Comparison of ENCODE assay signal across 8 mouse cellular contexts in genomic region chr14:60633961-60634864, GRCm38 (mm10). TPM values are rescaled to one million over a fixed set of nuclear protein-coding genes. Genes with fewer than 3 reads are reported as not detected.
DNase-seq lines count a peak whose midpoint lies in the region; ATAC-seq and TF ChIP-seq lines count a peak whose summit lies in the region.

Gene Spata13, plus strand, starts transcription at chr14:60634001.

- ATAC-seq in erythroid progenitor cell, adult 5-6 weeks (replicated peaks; ENCODE audit: low FRiP score, poor library complexity, severe bottlenecking): peak; percentile 92
- peak; percentile 89 for ATAC-seq in heart, embryonic 13.5 days (ENCODE audit: extremely low read depth, insufficient number of reproducible peaks, low FRiP score, low TSS enrichment)
- peak; percentile 91 for ATAC-seq in kidney, postnatal 0 days (replicated peaks; ENCODE audit: low FRiP score, low read depth)
- peak; percentile 93 for ATAC-seq in liver, embryonic 12.5 days
- ATAC-seq in stomach, embryonic 15.5 days (ENCODE audit: insufficient read depth, low FRiP score, low read depth): peak; percentile 90

- H3K9ac ChIP-seq in heart, embryonic 13.5 days: peak within 1 kb of the TSS; percentile 73
- peak within 1 kb of the TSS; percentile 73 for H3K9ac ChIP-seq in kidney, postnatal 0 days (ENCODE audit: low read depth, low read length)
- peak within 1 kb of the TSS; percentile 86 for H3K9ac ChIP-seq in liver, embryonic 12.5 days
- peak within 1 kb of the TSS; percentile 45 for H3K9ac ChIP-seq in stomach, embryonic 15.5 days

- H3K27me3 ChIP-seq in heart, embryonic 13.5 days (replicated peaks): peaks cover 53% of the 10 kb centered on the region
- no peaks in the 10 kb centered on the region for H3K27me3 ChIP-seq in kidney, postnatal 0 days (ENCODE audit: insufficient read depth, low read length)
- peaks cover 41% of the 10 kb centered on the region for H3K27me3 ChIP-seq in liver, embryonic 12.5 days (replicated peaks)
- no peaks in the 10 kb centered on the region; the same call in 1 of the 2 replicates for H3K27me3 ChIP-seq in stomach, embryonic 15.5 days (replicated peaks)

- no peaks in the 10 kb centered on the region for H3K9me3 ChIP-seq in heart, embryonic 13.5 days
- no peaks in the 10 kb centered on the region for H3K9me3 ChIP-seq in kidney, postnatal 0 days (replicated peaks; ENCODE audit: low read length)
- H3K9me3 ChIP-seq in liver, embryonic 12.5 days (replicated peaks): no peaks in the 10 kb centered on the region
- no peaks in the 10 kb centered on the region for H3K9me3 ChIP-seq in stomach, embryonic 15.5 days

- H3K27ac ChIP-seq in brown adipose tissue, adult 24 weeks (replicated peaks; ENCODE audit: low read depth, low read length): peak within 1 kb of the TSS; percentile 31; the same call in 1 of the 2 replicates
- H3K27ac ChIP-seq in heart, embryonic 13.5 days (replicated peaks): peak within 1 kb of the TSS; percentile 3; the same call in 1 of the 2 replicates
- peak within 1 kb of the TSS; percentile 91 for H3K27ac ChIP-seq in kidney, postnatal 0 days
- peak within 1 kb of the TSS; percentile 90 for H3K27ac ChIP-seq in liver, embryonic 12.5 days
- H3K27ac ChIP-seq in stomach, embryonic 15.5 days: peak within 1 kb of the TSS; percentile 80

- TF ChIP-seq CTCF in kidney, postnatal 0 days (IDR thresholded peaks at IDR 0.05; ENCODE audit: low read depth): peak; percentile 22; the same call in 1 of the 2 replicates

- H3K4me3 ChIP-seq in brown adipose tissue, adult 24 weeks (ENCODE audit: insufficient read depth, low read depth, low read length): peak within 1 kb of the TSS; percentile 73
- H3K4me3 ChIP-seq in heart, embryonic 13.5 days: peak within 1 kb of the TSS; percentile 55
- peak within 1 kb of the TSS; percentile 76 for H3K4me3 ChIP-seq in kidney, postnatal 0 days (replicated peaks; ENCODE audit: low read depth, low read length)
- H3K4me3 ChIP-seq in liver, embryonic 12.5 days: peak within 1 kb of the TSS; percentile 81
- H3K4me3 ChIP-seq in stomach, embryonic 15.5 days (replicated peaks): peak within 1 kb of the TSS; percentile 72

- H3K36me3 ChIP-seq in heart, embryonic 13.5 days: no peaks in the 10 kb centered on the region
- H3K36me3 ChIP-seq in kidney, postnatal 0 days (ENCODE audit: insufficient read depth, low read length): no peaks in the 10 kb centered on the region
- peaks cover 13% of the 10 kb centered on the region for H3K36me3 ChIP-seq in liver, embryonic 12.5 days
- H3K36me3 ChIP-seq in stomach, embryonic 15.5 days: no peaks in the 10 kb centered on the region

- WGBS in heart, embryonic 13.5 days: under 1% methylated on average over 50 of the region's 50 CpGs
- under 1% methylated on average over 49 of the region's 50 CpGs for WGBS in kidney, postnatal 0 days
- WGBS in liver, embryonic 12.5 days (ENCODE audit: insufficient replicate concordance): under 1% methylated on average over 47 of the region's 50 CpGs
- WGBS in stomach, embryonic 15.5 days: 1% methylated on average over 50 of the region's 50 CpGs

- DNase-seq in CD4-positive helper T cell, adult 2 months (ENCODE audit: low read depth, low spot score): peak; percentile 84
- peak; percentile 95 for DNase-seq in kidney, postnatal 0 days (ENCODE audit: low spot score)
- peak; percentile 98 for DNase-seq in neural tube, embryonic 10.5 days (ENCODE audit: extremely low spot score, low spot score)

- peaks cover 6% of the 10 kb centered on the region; the same call in 1 of the 2 replicates for H3K4me1 ChIP-seq in brown adipose tissue, adult 24 weeks (ENCODE audit: control insufficient read depth, insufficient read depth, insufficient read length, low read length)
- H3K4me1 ChIP-seq in heart, embryonic 13.5 days: peaks cover 22% of the 10 kb centered on the region
- H3K4me1 ChIP-seq in kidney, postnatal 0 days (replicated peaks; ENCODE audit: insufficient read depth, low read length): peaks cover 24% of the 10 kb centered on the region
- H3K4me1 ChIP-seq in liver, embryonic 12.5 days: peaks cover 50% of the 10 kb centered on the region
- H3K4me1 ChIP-seq in stomach, embryonic 15.5 days: peaks cover 10% of the 10 kb centered on the region; the same call in 1 of the 2 replicates

- H3K4me2 ChIP-seq in heart, embryonic 13.5 days: peak within 1 kb of the TSS; percentile 76
- H3K4me2 ChIP-seq in kidney, postnatal 0 days (ENCODE audit: low read length): peak within 1 kb of the TSS; percentile 87
- H3K4me2 ChIP-seq in liver, embryonic 12.5 days: peak within 1 kb of the TSS; percentile 94
- peak within 1 kb of the TSS; percentile 98 for H3K4me2 ChIP-seq in stomach, embryonic 15.5 days

RNA-seq across cellular contexts. Expression of gene Spata13, which starts in this region (rescaled TPM):
- polyA plus RNA-seq in brown adipose tissue, adult 24 weeks (2012; ENCODE audit: insufficient read depth, insufficient read length, missing spikeins): 3.6 and 8.3 TPM in 2 replicates
- total RNA-seq in erythroid progenitor cell, adult 5-6 weeks (2015; ENCODE audit: low replicate concordance): 20.5 and 30.6 TPM in 2 replicates
- 43.1 and 49.2 TPM in 2 replicates for total RNA-seq in erythroid progenitor cell, adult 5-6 weeks (2017; ENCODE audit: low replicate concordance)
- 13.4 and 14.9 TPM in 2 replicates for polyA plus RNA-seq in heart, embryonic 13.5 days (2015; fragmentation: Nextera tagmentation; extraction: Ambion mirVana)
- polyA plus RNA-seq in kidney, postnatal 0 days (2015; fragmentation: Nextera tagmentation; extraction: Ambion mirVana): 47.4 and 49.9 TPM in 2 replicates
- 20.6 and 23.3 TPM in 2 replicates for polyA plus RNA-seq in liver, embryonic 12.5 days (2016; fragmentation: Nextera tagmentation; extraction: Ambion mirVana)
- 21.5 and 28.6 TPM in 2 replicates for polyA plus RNA-seq in stomach, embryonic 15.5 days (2015; fragmentation: Nextera tagmentation; extraction: Ambion mirVana)

Comparison
In these comparisons a context has a peak if more than half of its experiments do, and no peak if none do; other contexts are left out.
1. Peak in every context shown above with its lines: DNase-seq, ATAC-seq, H3K4me3 ChIP-seq and H3K27ac ChIP-seq.
2. H3K27ac ChIP-seq: peak in every context shown above with its lines; median percentile 91 in kidney, postnatal 0 days; 90 in liver, embryonic 12.5 days; 80 in stomach, embryonic 15.5 days; 31 in brown adipose tissue, adult 24 weeks; 3 in heart, embryonic 13.5 days.